Mouse (Mus musculus) retina, postnatal 1 day (tissue): Measurements from ENCODE around the gene Tmcc1.
"Not testable (repeated sequence)": the region's sequence is repeated elsewhere in the genome, so short reads cannot be mapped to it uniquely, and the experiment has no call there.

Experiments used
- DNase-seq: peaks from one replicate; pipeline ENCODE4 v3.0.0-alpha.2; 2012

Gene Tmcc1

GRCm38 (mm10) chr6:116193394-116194393 is at the start of gene Tmcc1:
TSS of gene Tmcc1 (minus strand) at chr6:116193486.
- peak; percentile 97 for DNase-seq

- DNase-seq = no peak
Measured at GRCm38 (mm10) chr6:116240371-116240770, 47.1 kb upstream of the Tmcc1 start.

- DNase-seq = no peak
Measured at GRCm38 (mm10) chr6:116238083-116238482, 44.8 kb upstream of the Tmcc1 start.

GRCm38 (mm10) chr6:116235336-116235735 is 42.0 kb upstream of the Tmcc1 start:
- no peak for DNase-seq

- not testable (repeated sequence) for DNase-seq
Measured at GRCm38 (mm10) chr6:116234821-116235220, 41.5 kb upstream of the Tmcc1 start.

- DNase-seq = peak; percentile 68
Measured at GRCm38 (mm10) chr6:116228785-116229525, 35.7 kb upstream of the Tmcc1 start.

GRCm38 (mm10) chr6:116227767-116228166 is 34.5 kb upstream of the Tmcc1 start:
- DNase-seq = no peak

- DNase-seq = peak; percentile 98
Measured at GRCm38 (mm10) chr6:116207729-116208534, 14.6 kb upstream of the Tmcc1 start, which contains the start of gene Washc2. TSS of gene Washc2 (plus strand) at chr6:116208038.

- DNase-seq = no peak
Measured at GRCm38 (mm10) chr6:116199682-116200081, 6.4 kb upstream of the Tmcc1 start.

GRCm38 (mm10) chr6:116198173-116198572 is 4.9 kb upstream of the Tmcc1 start:
- peak; percentile 66 for DNase-seq

- no peak for DNase-seq
Measured at GRCm38 (mm10) chr6:116195811-116196210, 2.5 kb upstream of the Tmcc1 start.

GRCm38 (mm10) chr6:116192809-116193311 is 426 bp downstream of the Tmcc1 start:
- no peak for DNase-seq

GRCm38 (mm10) chr6:116189417-116189816 is 3.9 kb downstream of the Tmcc1 start:
- no peak for DNase-seq

GRCm38 (mm10) chr6:116186485-116186884 is 6.8 kb downstream of the Tmcc1 start:
- no peak for DNase-seq

GRCm38 (mm10) chr6:116183509-116183908 is 9.8 kb downstream of the Tmcc1 start:
- no peak for DNase-seq

- DNase-seq = no peak
Measured at GRCm38 (mm10) chr6:116180731-116181130, 12.6 kb downstream of the Tmcc1 start.

- no peak for DNase-seq
Measured at GRCm38 (mm10) chr6:116178376-116178775, 14.9 kb downstream of the Tmcc1 start.

- not testable (repeated sequence) for DNase-seq
Measured at GRCm38 (mm10) chr6:116173511-116174099, 19.7 kb downstream of the Tmcc1 start.

GRCm38 (mm10) chr6:116166383-116166782 is 26.9 kb downstream of the Tmcc1 start:
- no peak for DNase-seq

GRCm38 (mm10) chr6:116154854-116155624 is 38.2 kb downstream of the Tmcc1 start:
- DNase-seq = peak; percentile 62

GRCm38 (mm10) chr6:116147386-116147785 is 45.9 kb downstream of the Tmcc1 start:
- peak; percentile 76 for DNase-seq
